Mouse (Mus musculus): Measurements from ENCODE around the gene Strip2.

The Strip2 gene

GRCm38 (mm10) chr6:29916530-29917382 lies at the start of gene Strip2:
TSS of gene Strip2 (plus strand) at chr6:29917012.
- peak; percentile 92 for DNase-seq

- no peak for DNase-seq
Measured at GRCm38 (mm10) chr6:29868341-29868895, 48.4 kb upstream of the Strip2 start.

- no peak for DNase-seq
Measured at GRCm38 (mm10) chr6:29873654-29874053, 43.2 kb upstream of the Strip2 start.

GRCm38 (mm10) chr6:29875576-29875975 lies 41.2 kb upstream of the Strip2 start:
- no peak for DNase-seq

- no peak for DNase-seq
Measured at GRCm38 (mm10) chr6:29876782-29877181, 40.0 kb upstream of the Strip2 start.

- DNase-seq = no peak
Measured at GRCm38 (mm10) chr6:29879579-29879978, 37.2 kb upstream of the Strip2 start.

GRCm38 (mm10) chr6:29880796-29881195 lies 36.0 kb upstream of the Strip2 start:
- no peak for DNase-seq

- DNase-seq = no peak
Measured at GRCm38 (mm10) chr6:29881936-29882335, 34.9 kb upstream of the Strip2 start.

GRCm38 (mm10) chr6:29882870-29883269 lies 33.9 kb upstream of the Strip2 start:
- no peak for DNase-seq

- DNase-seq = no peak
Measured at GRCm38 (mm10) chr6:29891151-29891550, 25.7 kb upstream of the Strip2 start.

GRCm38 (mm10) chr6:29896976-29897375 lies 19.8 kb upstream of the Strip2 start:
- no peak for DNase-seq

- DNase-seq = no peak
Measured at GRCm38 (mm10) chr6:29901450-29901849, 15.4 kb upstream of the Strip2 start.

GRCm38 (mm10) chr6:29902256-29902655 lies 14.6 kb upstream of the Strip2 start:
- no peak for DNase-seq

- DNase-seq = no peak
Measured at GRCm38 (mm10) chr6:29903343-29903914, 13.4 kb upstream of the Strip2 start.

GRCm38 (mm10) chr6:29904281-29904680 lies 12.5 kb upstream of the Strip2 start:
- DNase-seq = no peak

- DNase-seq = no peak
Measured at GRCm38 (mm10) chr6:29910631-29911030, 6.2 kb upstream of the Strip2 start.

- DNase-seq = no peak
Measured at GRCm38 (mm10) chr6:29913673-29914072, 3.1 kb upstream of the Strip2 start.

- DNase-seq = no peak
Measured at GRCm38 (mm10) chr6:29914136-29914535, 2.7 kb upstream of the Strip2 start.

GRCm38 (mm10) chr6:29915836-29916235 lies 976 bp upstream of the Strip2 start:
- peak; percentile 15 for DNase-seq

GRCm38 (mm10) chr6:29917383-29917720 lies 540 bp downstream of the Strip2 start:
- DNase-seq = no peak

GRCm38 (mm10) chr6:29917947-29918346 lies 1.1 kb downstream of the Strip2 start:
- DNase-seq = no peak

GRCm38 (mm10) chr6:29923501-29923900 lies 6.7 kb downstream of the Strip2 start:
- peak; percentile 64 for DNase-seq

GRCm38 (mm10) chr6:29925594-29926219 lies 8.9 kb downstream of the Strip2 start:
- DNase-seq = no peak

GRCm38 (mm10) chr6:29930087-29930486 lies 13.3 kb downstream of the Strip2 start:
- DNase-seq = no peak

Measured in cerebellum, adult 11 months (tissue).